Mouse (Mus musculus) c-Kit-negative CD71-positive TER-119-positive erythroid progenitor cells, embryonic 14.5 days (primary cell): Measurements from ENCODE around the gene Smc5.

Source experiments
- DNase-seq: peaks from one replicate; pipeline ENCODE4 v3.0.0-alpha.2; 2013; ENCODE audit warnings: low read depth, low spot score

Smc5 gene

DNA sequence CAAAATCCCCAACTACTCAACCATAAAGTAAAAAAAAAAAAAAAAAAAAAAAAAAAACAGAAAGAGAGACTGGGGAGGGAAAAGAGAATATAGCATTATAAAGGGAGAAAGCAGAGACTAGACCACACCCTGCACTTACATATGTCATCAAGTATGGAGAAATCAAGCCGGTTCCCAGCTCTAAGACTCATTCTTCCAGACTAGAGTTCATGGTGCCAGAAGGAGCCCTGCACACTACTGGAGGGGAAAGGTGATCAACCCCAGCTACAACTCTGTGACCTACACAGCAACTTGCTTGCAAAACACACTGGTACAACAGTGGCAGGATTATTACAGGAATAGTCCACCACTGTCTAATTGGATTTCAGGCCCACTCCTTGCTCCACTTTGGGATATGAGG, 84.0 kb downstream of the Smc5 start:
- DNase-seq: no peak

DNA sequence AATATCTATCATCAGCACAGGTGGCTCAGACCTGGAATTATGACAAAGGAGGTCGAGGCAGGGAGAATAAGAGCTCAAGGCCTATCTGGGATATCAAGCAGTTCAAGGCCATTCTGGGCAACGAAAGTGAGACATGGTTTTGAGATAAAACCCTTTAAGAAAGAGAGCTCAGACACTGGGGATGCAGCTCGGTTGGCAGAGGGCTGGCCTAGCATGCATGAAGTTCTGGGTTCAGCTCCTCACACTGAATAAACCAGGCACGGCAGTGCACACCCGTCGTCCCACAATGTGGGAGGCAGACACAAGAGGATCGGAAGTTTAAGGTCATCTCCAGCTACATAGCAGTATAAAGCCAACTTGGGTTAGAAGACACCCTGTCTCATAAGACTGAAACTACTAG, 84.7 kb downstream of the Smc5 start:
- DNase-seq: no peak

DNA sequence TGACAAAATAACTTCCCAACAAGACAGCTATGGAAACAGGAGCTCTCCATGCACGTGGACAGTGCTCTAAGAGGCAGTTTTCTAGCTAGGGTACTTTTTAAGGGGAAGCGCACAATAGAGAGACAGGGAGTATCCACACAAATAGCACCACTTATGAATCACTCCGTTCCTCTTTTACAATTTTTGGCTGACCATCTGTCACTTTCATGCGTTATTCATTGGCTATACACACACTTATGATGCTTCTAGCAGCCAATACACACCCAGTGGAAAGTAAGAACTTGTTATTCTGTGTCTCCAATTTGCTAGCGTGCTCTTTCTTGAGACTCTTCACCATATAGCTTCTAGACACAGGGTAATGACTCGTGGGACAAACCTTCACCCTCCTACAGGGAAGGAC, 86.0 kb downstream of the Smc5 start:
- no peak for DNase-seq

DNA sequence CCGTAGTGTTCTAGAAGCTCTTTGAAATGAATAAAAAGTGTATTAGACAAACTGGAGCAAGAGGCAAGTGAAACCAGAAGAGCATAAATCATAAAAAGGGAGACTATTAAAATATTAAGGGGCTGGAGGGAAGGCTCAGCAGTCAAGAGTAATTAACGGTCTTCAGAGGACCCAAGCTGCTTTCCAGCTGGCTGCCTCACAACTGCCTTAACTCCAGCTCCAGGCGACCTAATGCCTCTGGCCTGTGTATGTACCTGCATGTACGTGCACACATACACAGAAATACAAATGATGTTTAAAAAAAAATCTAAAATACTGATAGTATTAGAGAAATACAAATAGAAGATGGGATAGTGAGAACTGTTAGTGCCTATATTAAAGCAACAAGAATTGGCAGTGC, 89.6 kb downstream of the Smc5 start:
- no peak for DNase-seq

DNA sequence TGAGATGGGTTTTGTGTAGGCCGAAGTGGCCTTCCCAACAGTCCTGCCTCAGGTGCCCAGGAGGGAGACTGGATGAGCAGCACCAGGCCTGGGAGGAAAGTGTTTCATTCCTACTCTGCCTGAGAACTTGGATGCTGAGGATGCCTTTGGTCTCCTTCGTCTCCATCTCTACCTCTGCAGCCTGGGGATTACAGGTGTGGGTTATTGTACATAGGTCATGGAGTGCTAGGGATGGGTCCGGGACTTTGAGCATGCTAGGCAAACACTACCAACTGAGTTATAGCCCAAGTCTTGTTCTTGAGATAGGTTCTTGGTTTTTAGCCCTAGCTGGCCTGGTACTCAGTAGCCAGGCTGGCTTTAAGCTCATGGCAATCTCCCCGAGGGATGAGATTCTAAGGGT, 90.2 kb downstream of the Smc5 start:
- no peak for DNase-seq

DNA sequence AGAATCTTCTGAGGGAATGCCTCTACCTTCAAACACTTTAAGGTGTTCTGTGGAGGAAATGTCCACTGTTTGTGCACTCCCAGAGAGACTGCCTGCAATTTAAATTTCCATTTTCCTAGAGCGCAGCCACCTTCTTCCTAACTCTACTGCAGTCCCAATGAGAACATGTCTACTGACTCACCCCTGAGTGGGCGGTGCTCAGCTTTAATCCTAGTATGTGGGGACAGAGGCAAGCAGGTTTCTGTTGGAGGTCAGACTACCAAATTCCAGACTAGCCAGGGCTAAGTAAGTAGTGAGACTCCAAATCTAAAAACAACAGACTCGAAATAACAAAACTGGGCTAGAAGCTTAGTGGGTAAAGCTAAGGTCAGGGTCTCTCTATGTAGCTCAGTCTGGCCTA, 95.2 kb downstream of the Smc5 start:
- no peak for DNase-seq

DNA sequence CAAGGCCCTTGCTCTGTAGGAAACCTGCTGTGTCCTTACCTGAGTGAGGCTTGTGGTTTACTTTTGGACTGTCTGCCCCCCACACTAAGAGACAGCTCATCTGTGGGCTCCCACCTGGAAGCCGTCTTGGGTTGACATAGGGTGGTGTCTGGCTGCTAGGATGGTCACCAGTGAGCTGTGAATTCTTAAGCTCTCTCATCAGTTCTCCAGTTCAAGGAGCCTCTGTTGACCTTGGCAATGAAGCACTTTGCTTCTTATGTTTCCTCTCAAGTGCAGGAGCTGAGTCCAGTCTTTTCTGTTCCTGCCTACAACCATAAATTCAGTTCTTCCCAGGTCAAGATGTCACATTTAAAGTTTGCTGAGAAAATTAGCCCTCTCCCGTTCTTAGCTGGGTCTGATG, 98.2 kb downstream of the Smc5 start:
- DNase-seq: no peak

DNA sequence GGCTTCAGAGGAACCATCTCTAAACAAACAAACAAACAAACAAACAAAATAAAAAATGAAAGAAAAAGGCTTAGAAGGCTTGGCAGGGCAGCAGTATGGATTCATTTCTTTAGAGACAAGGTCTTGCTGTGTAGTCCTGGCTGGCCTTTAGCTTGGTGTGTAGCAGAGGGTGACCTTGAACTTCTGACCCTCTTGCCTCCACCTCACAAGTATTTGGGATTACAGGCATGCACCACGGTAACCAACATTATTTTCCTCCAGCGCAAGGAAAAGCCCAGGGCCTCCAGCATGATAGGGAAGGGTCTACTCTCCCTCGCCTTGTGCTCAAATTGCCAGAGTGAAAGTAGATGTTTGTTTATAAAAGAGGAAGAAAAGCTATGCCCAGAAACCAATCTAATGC, 98.6 kb downstream of the Smc5 start:
- DNase-seq: no peak

DNA sequence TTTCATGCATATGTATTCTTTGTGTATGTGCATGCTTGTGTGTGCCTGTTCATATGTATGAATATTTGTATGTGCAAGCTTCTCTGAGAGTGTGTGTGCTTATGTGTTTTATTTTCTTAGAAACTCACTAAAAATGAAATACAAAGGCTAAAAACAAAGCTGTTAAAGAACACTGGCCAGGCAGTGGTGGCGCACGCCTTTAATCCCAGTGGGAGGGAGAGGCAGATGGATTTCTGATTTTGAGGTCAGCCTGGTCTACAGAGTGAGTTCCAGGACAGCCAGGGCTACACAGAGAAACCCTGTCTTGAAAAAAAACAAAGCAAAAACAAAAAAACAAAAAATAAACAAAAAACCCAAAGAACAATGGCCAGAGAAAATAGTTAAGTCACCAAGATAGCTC, 102.6 kb downstream of the Smc5 start:
- no peak for DNase-seq

DNA sequence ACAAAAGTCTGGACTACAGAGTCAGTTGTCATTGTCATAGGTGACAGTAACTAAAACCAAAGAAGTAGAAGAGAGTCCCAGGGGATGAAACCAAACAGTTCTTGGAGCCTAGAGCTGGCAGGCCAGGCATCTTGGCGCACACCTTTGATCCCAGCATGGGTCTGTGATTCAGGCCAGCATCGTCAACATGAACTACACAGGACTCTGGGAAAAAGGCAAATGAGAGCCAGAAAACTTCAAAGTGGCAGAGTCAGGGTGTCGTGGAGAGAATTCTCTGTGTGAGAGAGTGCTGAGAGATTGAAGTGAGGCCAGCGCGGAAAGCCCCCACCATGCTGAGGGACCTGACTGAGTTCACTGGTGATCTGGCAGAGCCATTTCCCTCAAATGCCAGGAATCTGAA, 103.2 kb downstream of the Smc5 start:
- no peak for DNase-seq

DNA sequence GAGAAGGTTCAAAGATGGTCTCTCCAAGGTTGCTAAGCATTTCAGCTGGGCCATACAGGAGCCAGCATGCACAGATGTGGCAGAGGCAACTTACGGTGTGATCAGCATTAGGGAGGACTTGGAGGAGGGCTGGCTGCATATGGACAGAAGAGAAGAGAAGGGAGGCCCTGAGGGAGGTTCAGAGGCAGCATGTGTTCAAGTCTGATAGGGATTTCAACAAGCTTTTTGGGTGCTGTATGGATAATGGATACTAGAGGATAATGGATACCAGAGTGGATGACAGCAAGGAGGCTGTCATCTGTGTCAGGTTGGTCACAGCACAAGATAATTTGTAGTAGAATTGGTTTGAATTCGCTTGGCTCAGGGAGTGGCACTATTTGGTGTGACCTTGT, 104.0 kb downstream of the Smc5 start:
- no peak for DNase-seq

DNA sequence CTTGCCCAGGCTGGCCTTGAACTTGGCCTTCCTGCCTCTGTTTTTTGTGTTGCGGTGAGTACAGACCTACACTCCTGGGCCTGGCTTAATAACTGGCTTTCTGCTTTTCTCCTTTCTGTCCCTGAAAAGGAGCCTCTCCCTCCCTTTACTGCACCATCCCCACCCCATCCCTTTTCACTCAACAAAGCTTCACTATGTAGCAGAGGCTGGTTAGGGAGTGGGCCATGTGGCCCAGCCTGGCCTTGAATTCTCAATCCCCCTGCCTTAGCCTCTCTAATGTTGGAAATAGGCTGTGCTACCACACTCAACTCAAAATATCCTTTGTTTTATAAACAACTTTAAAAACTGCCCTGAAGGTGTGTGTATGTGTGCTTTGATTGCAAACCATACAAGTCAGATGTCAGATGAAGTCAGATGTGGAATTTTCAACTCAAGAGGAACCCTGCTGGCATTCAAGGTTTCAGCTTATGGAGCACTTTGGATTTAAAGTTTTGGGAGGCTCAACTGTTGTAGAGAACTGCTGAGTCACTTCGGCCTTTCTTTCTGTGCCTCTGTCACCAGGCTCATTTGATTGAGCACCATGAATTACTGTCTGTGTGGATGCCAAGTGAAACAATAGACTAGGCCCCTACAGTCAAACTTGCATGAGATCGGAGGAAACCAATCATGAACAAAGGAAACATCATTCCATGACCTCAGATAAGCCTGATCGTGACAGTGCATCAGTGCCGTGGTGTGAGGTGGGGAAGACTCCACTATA, 104.6 kb downstream of the Smc5 start:
- no peak for DNase-seq

DNA sequence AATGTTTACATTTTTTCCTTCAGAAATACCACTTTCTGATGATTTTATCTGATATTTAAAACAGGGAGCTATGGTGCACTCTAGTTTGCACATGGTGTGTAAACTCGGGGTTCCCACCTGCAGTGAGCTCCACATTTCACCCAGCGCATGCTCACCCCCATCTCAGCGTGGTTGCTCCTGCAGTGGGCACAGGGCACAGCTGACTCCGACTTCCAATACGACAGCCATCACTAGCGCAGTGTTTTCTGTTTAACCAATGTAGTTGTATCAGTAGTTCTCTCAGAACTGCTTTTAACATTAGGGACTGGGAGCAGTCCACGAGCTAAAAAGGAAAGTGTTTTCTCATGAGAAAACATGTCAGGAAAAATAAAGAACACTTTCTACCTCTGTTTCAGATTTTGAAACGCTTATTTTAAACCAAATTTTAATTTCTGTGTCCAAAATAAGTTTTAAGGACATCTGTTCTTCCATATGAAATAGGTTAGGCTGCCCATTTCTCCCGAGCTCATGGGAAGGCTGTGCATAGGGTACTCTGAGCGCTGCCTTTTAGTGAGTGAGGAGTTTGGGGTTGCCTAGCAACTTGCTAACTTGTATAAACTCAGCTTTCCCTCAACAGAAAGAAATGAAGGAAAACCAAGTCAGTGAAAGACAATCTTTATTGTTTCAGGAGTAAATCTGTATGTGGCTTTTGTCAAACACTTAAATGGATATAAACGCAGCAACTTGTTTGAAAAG, 107.0 kb downstream of the Smc5 start:
- no peak for DNase-seq

DNA sequence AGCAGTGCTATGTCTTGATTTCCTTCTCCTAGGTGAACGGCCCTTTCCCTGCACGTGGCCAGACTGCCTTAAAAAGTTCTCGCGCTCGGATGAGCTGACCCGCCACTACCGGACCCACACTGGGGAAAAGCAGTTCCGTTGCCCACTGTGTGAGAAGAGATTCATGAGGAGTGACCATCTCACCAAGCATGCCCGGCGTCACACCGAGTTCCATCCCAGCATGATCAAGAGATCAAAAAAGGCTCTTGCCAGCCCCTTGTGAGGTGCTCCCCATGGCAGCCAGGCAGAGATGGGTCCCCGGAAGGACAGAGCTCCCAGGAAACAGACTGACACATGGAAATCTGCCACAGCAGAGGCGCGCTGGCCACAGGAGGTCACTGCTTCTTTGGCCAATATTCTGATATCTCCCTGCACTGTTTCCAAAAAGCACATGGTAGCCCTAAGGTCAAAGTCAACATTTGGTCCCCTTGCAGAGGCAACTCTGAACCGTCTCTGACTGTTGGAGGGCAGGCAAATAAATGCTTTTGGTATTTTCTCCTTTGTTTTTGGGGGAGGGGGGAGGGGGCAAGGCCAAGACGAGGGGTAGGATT, 109.0 kb downstream of the Smc5 start:
- no peak for DNase-seq

DNA sequence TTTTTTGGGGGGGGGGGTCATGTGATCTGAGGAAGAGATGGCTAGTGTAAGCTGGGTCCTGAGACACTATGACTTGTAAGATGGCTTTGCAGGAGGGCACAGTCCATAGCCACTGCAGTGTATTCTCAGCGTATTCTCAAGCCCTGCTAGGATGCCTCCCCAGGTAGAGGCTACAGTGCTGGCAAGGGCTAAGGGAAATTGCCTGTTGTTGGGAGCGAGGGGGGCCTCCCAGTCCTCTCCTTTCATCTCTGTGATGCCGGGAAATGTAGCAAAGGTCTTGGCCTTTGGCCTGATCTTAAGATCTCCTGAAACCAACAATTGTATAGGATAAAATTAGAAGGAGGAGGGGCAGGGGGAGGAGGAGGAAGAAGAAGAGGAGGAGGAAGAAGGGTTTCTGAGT, 110.3 kb downstream of the Smc5 start:
- DNase-seq: no peak

DNA sequence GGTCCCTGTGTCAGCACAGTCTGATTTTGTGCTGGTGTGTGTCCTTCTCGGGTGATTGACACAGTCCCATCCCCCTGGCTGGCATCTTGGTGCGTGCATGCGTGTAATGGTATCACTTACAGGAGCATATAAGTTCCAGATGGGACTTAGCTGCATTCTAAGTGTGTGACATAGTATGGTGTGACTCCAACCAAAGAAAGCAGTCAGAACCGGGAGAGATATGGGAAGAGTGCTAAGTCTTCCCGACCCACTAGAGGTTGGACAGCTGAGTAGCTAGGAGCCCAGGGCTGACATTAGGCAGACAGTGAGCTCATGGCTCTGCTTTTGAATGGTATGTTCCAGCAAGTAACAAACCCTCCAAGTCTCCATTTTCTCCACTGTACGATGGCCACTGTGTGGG, 110.8 kb downstream of the Smc5 start:
- no peak for DNase-seq

DNA sequence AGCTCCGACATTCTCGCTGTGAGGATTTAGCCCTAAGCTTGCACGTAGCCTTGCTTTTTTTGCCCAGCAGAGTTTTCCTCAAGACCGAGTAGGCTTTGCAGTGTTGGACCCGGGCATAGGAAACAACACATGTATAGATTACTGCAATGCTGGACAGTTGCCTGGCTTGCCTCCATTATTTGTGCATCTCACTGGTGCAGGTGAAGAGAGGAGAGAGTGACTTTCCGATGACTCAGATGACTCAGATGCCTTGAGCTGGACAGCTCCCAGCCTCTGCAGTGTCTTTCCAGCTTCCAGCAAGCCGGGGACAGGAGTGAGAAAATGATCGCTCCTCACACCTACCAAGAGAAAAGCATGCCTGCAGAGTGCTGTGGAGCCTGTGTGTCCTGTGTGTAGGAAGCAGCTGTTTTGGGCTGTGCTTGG, 111.3 kb downstream of the Smc5 start:
- no peak for DNase-seq

DNA sequence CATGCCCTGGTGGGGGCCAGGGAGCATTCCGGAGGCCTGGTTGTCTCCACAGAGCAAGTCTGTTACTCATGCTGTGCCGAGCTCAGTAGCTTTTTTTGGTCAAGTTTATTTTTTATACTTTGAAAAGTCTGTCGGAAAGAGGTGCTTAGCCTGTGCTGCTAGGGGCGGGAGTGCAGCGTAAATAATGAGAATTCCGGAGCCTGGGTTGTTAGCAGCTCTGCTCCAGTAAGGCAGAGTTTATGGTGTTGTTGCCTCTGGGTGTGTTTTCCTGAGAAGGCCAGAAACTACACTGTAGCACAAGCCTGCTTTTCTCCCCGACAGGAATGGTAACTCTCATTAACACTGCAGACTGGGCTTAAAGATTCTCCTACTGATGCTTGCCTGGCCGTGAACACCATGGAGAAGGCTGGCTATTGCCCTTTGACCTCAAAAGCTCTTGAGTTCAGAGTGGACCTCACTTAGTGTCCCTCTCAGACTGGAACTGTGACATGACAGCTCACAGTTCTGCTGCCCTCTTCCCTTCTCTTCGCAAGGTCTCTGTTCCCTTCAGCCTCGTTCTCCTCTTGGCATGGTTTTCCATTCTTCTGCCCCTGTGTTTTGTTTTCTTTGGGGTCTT, 113.8 kb downstream of the Smc5 start:
- no peak for DNase-seq
